Mouse (Mus musculus) cerebellum, adult 11 months (tissue): ENCODE measurements around the gene Lgr6.

Source experiments
- DNase-seq: peaks from one replicate; pipeline ENCODE4 v3.0.0; 2022

Lgr6 gene

GRCm38 (mm10) chr1:135105124-135105523, at the start of gene Lgr6:
Gene Lgr6, minus strand, starts transcription at chr1:135105276.
- DNase-seq = no peak

- peak; percentile 77 for DNase-seq
Measured at GRCm38 (mm10) chr1:135154411-135154959, 49.4 kb upstream of the Lgr6 start.

- no peak for DNase-seq
Measured at GRCm38 (mm10) chr1:135154011-135154410, 48.9 kb upstream of the Lgr6 start.

GRCm38 (mm10) chr1:135148996-135149395, 43.9 kb upstream of the Lgr6 start:
- DNase-seq = no peak

- no peak for DNase-seq
Measured at GRCm38 (mm10) chr1:135148476-135148875, 43.4 kb upstream of the Lgr6 start.

- DNase-seq = no peak
Measured at GRCm38 (mm10) chr1:135147702-135148058, 42.6 kb upstream of the Lgr6 start.

- DNase-seq = peak; percentile 75
Measured at GRCm38 (mm10) chr1:135146946-135147701, 42.0 kb upstream of the Lgr6 start.

GRCm38 (mm10) chr1:135146077-135146945, 41.2 kb upstream of the Lgr6 start, which contains the start of gene Arl8a:
Gene Arl8a, plus strand, starts transcription at chr1:135146824.
- DNase-seq = peak; percentile 88

GRCm38 (mm10) chr1:135143940-135144339, 38.9 kb upstream of the Lgr6 start:
- DNase-seq = no peak

GRCm38 (mm10) chr1:135142452-135142851, 37.4 kb upstream of the Lgr6 start:
- no peak for DNase-seq

GRCm38 (mm10) chr1:135139906-135140305, 34.8 kb upstream of the Lgr6 start:
- no peak for DNase-seq

- peak; percentile 47 for DNase-seq
Measured at GRCm38 (mm10) chr1:135136500-135136899, 31.4 kb upstream of the Lgr6 start.

- DNase-seq = no peak
Measured at GRCm38 (mm10) chr1:135135111-135135787, 30.2 kb upstream of the Lgr6 start.

GRCm38 (mm10) chr1:135133678-135134435, 28.8 kb upstream of the Lgr6 start:
- no peak for DNase-seq

GRCm38 (mm10) chr1:135132893-135133369, 27.9 kb upstream of the Lgr6 start:
- DNase-seq = no peak

GRCm38 (mm10) chr1:135132473-135132872, 27.4 kb upstream of the Lgr6 start, which contains the start of gene Ptpn7:
Gene Ptpn7, plus strand, starts transcription at chr1:135132700.
- peak; percentile 59 for DNase-seq

GRCm38 (mm10) chr1:135131560-135131959, 26.5 kb upstream of the Lgr6 start:
- no peak for DNase-seq

- DNase-seq = no peak
Measured at GRCm38 (mm10) chr1:135131034-135131433, 26.0 kb upstream of the Lgr6 start.

- DNase-seq = no peak
Measured at GRCm38 (mm10) chr1:135130376-135131018, 25.4 kb upstream of the Lgr6 start.

GRCm38 (mm10) chr1:135129543-135130183, 24.6 kb upstream of the Lgr6 start:
- DNase-seq = no peak

GRCm38 (mm10) chr1:135128986-135129385, 23.9 kb upstream of the Lgr6 start:
- DNase-seq = no peak
